ENCODE assay signal across 23 mouse cellular contexts in genomic region chr14:121653717-121654116, GRCm38 (mm10).
DNase-seq lines count a peak whose midpoint lies in the region; ATAC-seq and TF ChIP-seq lines count a peak whose summit lies in the region.
"Had no signal": no experiment of that assay in that cellular context is flagged by ENCODE, and none has a peak within 500 bp of the region (broad histone marks: within the 10 kb centered on the region; RNA-seq: fewer than 3 reads in every experiment).

No protein-coding gene starts in this region.

- H3K9me3 ChIP-seq in heart, embryonic 12.5 days (replicated peaks) = no peaks in the 10 kb centered on the region
- no peaks in the 10 kb centered on the region for H3K9me3 ChIP-seq in hindbrain, postnatal 0 days (ENCODE audit: low read length)
- no peaks in the 10 kb centered on the region for H3K9me3 ChIP-seq in hindbrain, embryonic 16.5 days (ENCODE audit: control insufficient read depth, low read length)
- H3K9me3 ChIP-seq in stomach, embryonic 15.5 days = no peaks in the 10 kb centered on the region
- H3K9me3 ChIP-seq: forebrain, embryonic 12.5 days; hindbrain, embryonic 13.5 days; kidney, embryonic 15.5 days; midbrain, embryonic 10.5 days; neural tube, embryonic 13.5 days had no signal

- H3K27ac ChIP-seq in heart, embryonic 12.5 days (ENCODE audit: poor library complexity, severe bottlenecking) = peak overlapping the region; percentile 82
- no peak overlapping the region for H3K27ac ChIP-seq in heart, adult 2 months
- H3K27ac ChIP-seq in hindbrain, postnatal 0 days = no peak overlapping the region
- no peak overlapping the region for H3K27ac ChIP-seq in hindbrain, embryonic 16.5 days (ENCODE audit: low read depth, low read length)
- H3K27ac ChIP-seq in stomach, embryonic 15.5 days = peak overlapping the region; percentile 57; the same call in 1 of the 2 replicates
- H3K27ac ChIP-seq: forebrain, embryonic 12.5 days; hindbrain, embryonic 13.5 days; kidney, embryonic 15.5 days; midbrain, embryonic 10.5 days; neural tube, embryonic 13.5 days had no signal

- TF ChIP-seq POLR2A in heart, adult 2 months (IDR thresholded peaks at IDR 0.05; ENCODE audit: insufficient read depth, low read depth, low read length) = no peak

- peaks cover 36% of the 10 kb centered on the region for H3K4me1 ChIP-seq in heart, embryonic 12.5 days (replicated peaks)
- peaks cover 13% of the 10 kb centered on the region for H3K4me1 ChIP-seq in heart, adult 2 months (ENCODE audit: control insufficient read depth, insufficient read depth, low read length)
- no peaks in the 10 kb centered on the region for H3K4me1 ChIP-seq in hindbrain, postnatal 0 days (ENCODE audit: insufficient read depth, low read length)
- H3K4me1 ChIP-seq in hindbrain, embryonic 16.5 days (ENCODE audit: control insufficient read depth, insufficient read depth, low read depth, low read length) = no peaks in the 10 kb centered on the region
- peaks cover 9% of the 10 kb centered on the region; the same call in 1 of the 2 replicates for H3K4me1 ChIP-seq in stomach, embryonic 15.5 days
- H3K4me1 ChIP-seq: forebrain, embryonic 12.5 days; hindbrain, embryonic 13.5 days; neural tube, embryonic 13.5 days had no signal

- ATAC-seq in cerebellum, adult (ENCODE audit: insufficient number of reproducible peaks, low FRiP score, low TSS enrichment) = no peak
- ATAC-seq in heart, embryonic 12.5 days (ENCODE audit: insufficient number of reproducible peaks, low FRiP score) = 0 out of 2 replicates have a peak, but pooled peaks have one; percentile 33
- peak; percentile 33; the same call in 1 of the 2 replicates for ATAC-seq in hindbrain, postnatal 0 days
- ATAC-seq in hindbrain, embryonic 16.5 days = no peak
- no peak for ATAC-seq in stomach, embryonic 15.5 days (ENCODE audit: insufficient read depth, low FRiP score, low read depth)
- no peak for ATAC-seq in frontal cortex, adult (ENCODE audit: low TSS enrichment)
- ATAC-seq: midbrain, embryonic 16.5 days had no signal

- H3K27me3 ChIP-seq in heart, embryonic 12.5 days (replicated peaks) = no peaks in the 10 kb centered on the region
- H3K27me3 ChIP-seq in heart, adult 2 months (ENCODE audit: control insufficient read depth, insufficient read depth, low read length) = no peaks in the 10 kb centered on the region
- no peaks in the 10 kb centered on the region for H3K27me3 ChIP-seq in hindbrain, postnatal 0 days (ENCODE audit: insufficient read depth, low read length)
- no peaks in the 10 kb centered on the region for H3K27me3 ChIP-seq in hindbrain, embryonic 16.5 days (replicated peaks; ENCODE audit: control insufficient read depth, insufficient read depth, low read length)
- no peaks in the 10 kb centered on the region for H3K27me3 ChIP-seq in stomach, embryonic 15.5 days (replicated peaks)
- H3K27me3 ChIP-seq: forebrain, embryonic 12.5 days; hindbrain, embryonic 13.5 days; neural tube, embryonic 13.5 days had no signal

- TF ChIP-seq CTCF in heart, adult 2 months (IDR thresholded peaks at IDR 0.05) = no peak
- no peak for TF ChIP-seq CTCF in hindbrain, postnatal 0 days (IDR thresholded peaks at IDR 0.05; ENCODE audit: low read depth)

- H3K36me3 ChIP-seq in heart, embryonic 12.5 days = peaks cover 14% of the 10 kb centered on the region
- peaks cover 20% of the 10 kb centered on the region for H3K36me3 ChIP-seq in heart, adult 2 months (ENCODE audit: control insufficient read depth, insufficient read depth, low read length)
- peaks cover 25% of the 10 kb centered on the region for H3K36me3 ChIP-seq in hindbrain, postnatal 0 days (ENCODE audit: insufficient read depth, low read length)
- peaks cover 7% of the 10 kb centered on the region for H3K36me3 ChIP-seq in hindbrain, embryonic 16.5 days (ENCODE audit: control insufficient read depth, insufficient read depth, low read length)
- H3K36me3 ChIP-seq in stomach, embryonic 15.5 days = peaks cover 17% of the 10 kb centered on the region
- H3K36me3 ChIP-seq: forebrain, embryonic 12.5 days; hindbrain, embryonic 13.5 days; midbrain, embryonic 10.5 days had no signal

- peak overlapping the region; percentile 41 for H3K4me2 ChIP-seq in heart, embryonic 12.5 days
- H3K4me2 ChIP-seq in hindbrain, postnatal 0 days (ENCODE audit: low read depth, low read length) = no peak overlapping the region
- no peak overlapping the region for H3K4me2 ChIP-seq in hindbrain, embryonic 16.5 days (ENCODE audit: low read length)
- H3K4me2 ChIP-seq in stomach, embryonic 15.5 days = no peak overlapping the region
- H3K4me2 ChIP-seq: forebrain, embryonic 12.5 days; hindbrain, embryonic 13.5 days; kidney, embryonic 15.5 days; neural tube, embryonic 13.5 days had no signal

- 49% methylated on average over 10 of the region's 10 CpGs for WGBS in heart, embryonic 12.5 days
- WGBS in heart, adult 2 months = 74% methylated on average over 10 of the region's 10 CpGs
- 85% methylated on average over 10 of the region's 10 CpGs for WGBS in hindbrain, postnatal 0 days
- WGBS in hindbrain, embryonic 16.5 days = 86% methylated on average over 10 of the region's 10 CpGs
- 69% methylated on average over 10 of the region's 10 CpGs for WGBS in stomach, embryonic 15.5 days

- intact Hi-C loops in heart, adult 2 months (cut with DNase I) = no loop called here

- no peaks in the 10 kb centered on the region for H3K79me2 ChIP-seq in heart, adult 2 months (replicated peaks; ENCODE audit: control insufficient read depth, insufficient read depth, low read length)

- peak; percentile 44 to 57 for DNase-seq in cerebellum, postnatal 25 days
- no peak for DNase-seq in heart, adult 2 months
- DNase-seq in hindbrain, postnatal 0 days (ENCODE audit: low spot score) = no peak
- DNase-seq: adrenal gland, postnatal 14 days; kidney, adult 11 months; kidney, postnatal 36 days; layer of hippocampus, postnatal 36 days; lung, postnatal 10 days; retina, postnatal 1 day; right cerebral cortex, postnatal 25 days had no signal

- peak overlapping the region; percentile 46; the same call in 1 of the 2 replicates for H3K9ac ChIP-seq in heart, embryonic 12.5 days
- H3K9ac ChIP-seq in heart, adult 2 months (ENCODE audit: low read depth, low read length) = no peak overlapping the region
- no peak overlapping the region for H3K9ac ChIP-seq in hindbrain, postnatal 0 days (replicated peaks; ENCODE audit: low read length)
- no peak overlapping the region for H3K9ac ChIP-seq in hindbrain, embryonic 16.5 days (ENCODE audit: low read depth, low read length)
- H3K9ac ChIP-seq in stomach, embryonic 15.5 days = no peak overlapping the region
- H3K9ac ChIP-seq: forebrain, embryonic 12.5 days; hindbrain, embryonic 13.5 days; kidney, embryonic 15.5 days; neural tube, embryonic 13.5 days had no signal

- no peak overlapping the region for H3K4me3 ChIP-seq in heart, embryonic 12.5 days
- H3K4me3 ChIP-seq in heart, adult 2 months = no peak overlapping the region
- no peak overlapping the region for H3K4me3 ChIP-seq in hindbrain, postnatal 0 days (ENCODE audit: low read length)
- H3K4me3 ChIP-seq in hindbrain, embryonic 16.5 days (ENCODE audit: low read length) = no peak overlapping the region
- no peak overlapping the region for H3K4me3 ChIP-seq in stomach, embryonic 15.5 days (replicated peaks)
- H3K4me3 ChIP-seq: erythroblast, embryonic 14.5 days; forebrain, embryonic 12.5 days; hindbrain, embryonic 13.5 days; kidney, embryonic 15.5 days; midbrain, embryonic 10.5 days; myocyte; neural tube, embryonic 13.5 days had no signal

- no peak for TF ChIP-seq EP300 in heart, adult 2 months (IDR thresholded peaks at IDR 0.05; ENCODE audit: insufficient read depth, low read depth, low read length)

Comparison
In these comparisons a context has a peak if more than half of its experiments do, and no peak if none do; other contexts are left out.
1. ATAC-seq: peak in heart, embryonic 12.5 days (single experiment) and hindbrain, postnatal 0 days (single experiment); none in cerebellum, adult (single experiment), hindbrain, embryonic 16.5 days (single experiment), stomach, embryonic 15.5 days (single experiment) and frontal cortex, adult (single experiment).
2. H3K27ac ChIP-seq: peak in heart, embryonic 12.5 days (single experiment) and stomach, embryonic 15.5 days (single experiment); none in heart, adult 2 months (single experiment), hindbrain, postnatal 0 days (single experiment) and hindbrain, embryonic 16.5 days (single experiment).
3. DNase-seq: peak in cerebellum, postnatal 25 days (2 of 2); none in heart, adult 2 months (0 of 2) and hindbrain, postnatal 0 days (single experiment).